Mouse (Mus musculus) lung, adult 2 months (tissue): ENCODE measurements around the gene Stn1.

Experiments
- CTCF ChIP-seq: fragments of 200-500 bp; IDR thresholded peaks from 2 replicates; pipeline ENCODE4 v1.5.1; 2011; ENCODE audit warnings: mild to moderate bottlenecking, low read length, control low read depth; ENCODE audit not compliant: insufficient read depth
- POLR2A ChIP-seq: fragments of 200-500 bp; IDR thresholded peaks from 2 replicates; pipeline ENCODE4 v1.6.1; 2011; ENCODE audit warnings: low read depth, mild to moderate bottlenecking, control low read depth, low read length, borderline replicate concordance; ENCODE audit errors: extremely low read depth

- TF ChIP-seq CTCF = no peak
- TF ChIP-seq POLR2A = no peak
These were observed 11.2 kb upstream of the Stn1 start for GRCm38 (mm10) chr19:47548432-47549076.
